Mouse (Mus musculus) CH12.LX (cell line): ENCODE measurements around the gene Polk. TPM values are rescaled to one million over a fixed set of nuclear protein-coding genes. Genes with fewer than 3 reads are reported as not detected.

Experiments
- DNase-seq: peaks from one replicate; pipeline ENCODE4 v3.0.0-alpha.2; 2013; ENCODE audit errors: extremely low read depth
- H3K27ac ChIP-seq: 2 replicates; pipeline ENCODE4 v1.5.1; 2012; ENCODE audit warnings: low read depth, mild to moderate bottlenecking, control low read depth, moderate library complexity; ENCODE audit not compliant: insufficient read depth
- H3K27me3 ChIP-seq: replicated peaks from 2 replicates; pipeline ENCODE3; 2012; ENCODE audit warnings: inconsistent platforms
- H3K36me3 ChIP-seq, 2 experiments: replicated peaks in 1 of 2; 2 replicates each; pipeline versions ENCODE3 to v1.6.1; 2012; ENCODE audit warnings: inconsistent platforms in 1 of 2, low read length in 1 of 2, mild to moderate bottlenecking in 1 of 2, mixed read lengths in 1 of 2, moderate library complexity in 1 of 2; ENCODE audit not compliant: control insufficient read depth in 1 of 2, insufficient read depth in 1 of 2
- H3K4me1 ChIP-seq, 2 experiments: 2 replicates each; pipeline ENCODE4 v1.6.1; 2012; ENCODE audit warnings: inconsistent platforms in 1 of 2, moderate library complexity in 1 of 2; ENCODE audit not compliant: insufficient read depth in 2 of 2, control insufficient read depth in 1 of 2
- H3K4me2 ChIP-seq: 2 replicates; pipeline ENCODE4 v1.6.1; 2012; ENCODE audit warnings: low read depth, mild to moderate bottlenecking, control low read depth; ENCODE audit not compliant: poor library complexity, insufficient read depth, severe bottlenecking
- H3K4me3 ChIP-seq, 3 experiments: fragments of 150-350 bp in 1 of 3; sonication (generic) in 1 of 3; replicated peaks in 1 of 3; 2 replicates each; pipeline versions ENCODE3 to v1.5.1; 2011 to 2012; ENCODE audit warnings: low read depth in 2 of 3, low read length in 2 of 3, mild to moderate bottlenecking in 2 of 3, moderate library complexity in 2 of 3, control low read depth in 1 of 3, improper control_type of control experiment in 1 of 3, inconsistent platforms in 1 of 3, mixed read lengths in 1 of 3; ENCODE audit not compliant: poor library complexity in 1 of 3
- H3K79me2 ChIP-seq: replicated peaks from 2 replicates; pipeline ENCODE4 v1.6.1; 2012; ENCODE audit warnings: mild to moderate bottlenecking, moderate library complexity; ENCODE audit not compliant: control insufficient read depth, poor library complexity, insufficient read depth, severe bottlenecking; ENCODE audit errors: extremely low read depth
- H3K9ac ChIP-seq: 2 replicates; pipeline ENCODE4 v1.6.1; 2012; ENCODE audit warnings: low read depth, mild to moderate bottlenecking, control low read depth, moderate library complexity; ENCODE audit not compliant: insufficient read depth
- H3K9me3 ChIP-seq: replicated peaks from 2 replicates; pipeline ENCODE3; 2012; ENCODE audit warnings: low read length, inconsistent platforms, mixed read lengths
- BHLHE40 ChIP-seq: IDR thresholded peaks from 2 replicates; pipeline ENCODE4 v1.6.1; 2011; ENCODE audit warnings: mild to moderate bottlenecking, low read depth, low read length, improper control_type of control experiment
- CHD2 ChIP-seq: IDR thresholded peaks from 2 replicates; pipeline ENCODE4 v1.6.1; 2011; ENCODE audit warnings: low read length, improper control_type of control experiment
- E2F4 ChIP-seq: IDR thresholded peaks from 2 replicates; pipeline ENCODE4 v1.6.1; 2011; ENCODE audit warnings: low read depth, low read length, improper control_type of control experiment; ENCODE audit not compliant: insufficient replicate concordance
- GABPA ChIP-seq: IDR thresholded peaks from 2 replicates; pipeline ENCODE4 v1.6.1; 2012; ENCODE audit warnings: low read depth, low read length, improper control_type of control experiment, inconsistent platforms; ENCODE audit not compliant: insufficient replicate concordance
- HCFC1 ChIP-seq: IDR thresholded peaks from 2 replicates; pipeline ENCODE4 v1.6.1; 2012; ENCODE audit warnings: low read depth, mild to moderate bottlenecking, inconsistent platforms, low read length, improper control_type of control experiment
- IRF4 ChIP-seq: IDR thresholded peaks from 2 replicates; pipeline ENCODE4 v1.6.1; 2014; ENCODE audit warnings: low read depth, mild to moderate bottlenecking, inconsistent platforms, low read length, improper control_type of control experiment
- JUND ChIP-seq: conservative IDR thresholded peaks from 2 replicates; pipeline ENCODE4 v1.6.1; 2011; ENCODE audit warnings: low read depth, low read length, improper control_type of control experiment
- MAZ ChIP-seq: IDR thresholded peaks from 2 replicates; pipeline ENCODE4 v1.6.1; 2012; ENCODE audit warnings: low read depth, mild to moderate bottlenecking, inconsistent platforms, low read length, improper control_type of control experiment, moderate library complexity
- NELFE ChIP-seq: IDR thresholded peaks from 2 replicates; pipeline ENCODE4 v1.6.1; 2011; ENCODE audit warnings: low read depth, low read length, improper control_type of control experiment
- NRF1 ChIP-seq: IDR thresholded peaks from 2 replicates; pipeline ENCODE4 v1.6.1; 2014; ENCODE audit warnings: low read depth, mild to moderate bottlenecking, inconsistent platforms, low read length, improper control_type of control experiment, moderate library complexity
- POLR2AphosphoS2 ChIP-seq: IDR thresholded peaks from 2 replicates; pipeline ENCODE4 v1.6.1; 2011; ENCODE audit warnings: low read depth, low read length, improper control_type of control experiment
- RAD21 ChIP-seq: IDR thresholded peaks from 2 replicates; pipeline ENCODE4 v1.6.1; 2011; ENCODE audit warnings: low read depth, mild to moderate bottlenecking, low read length, improper control_type of control experiment, moderate library complexity
- RCOR1 ChIP-seq: conservative IDR thresholded peaks from 2 replicates; pipeline ENCODE4 v1.6.1; 2012; ENCODE audit warnings: low read depth, mild to moderate bottlenecking, inconsistent platforms, low read length, improper control_type of control experiment
- SMC3 ChIP-seq: IDR thresholded peaks from 2 replicates; pipeline ENCODE4 v1.6.1; 2011; ENCODE audit warnings: low read depth, low read length, improper control_type of control experiment
- TBP ChIP-seq: conservative IDR thresholded peaks from 2 replicates; pipeline ENCODE4 v1.6.1; 2011; ENCODE audit warnings: low read depth, low read length, improper control_type of control experiment
- TCF12 ChIP-seq: IDR thresholded peaks from 2 replicates; pipeline ENCODE4 v1.6.1; 2014; ENCODE audit warnings: low read depth, mild to moderate bottlenecking, inconsistent platforms, low read length, improper control_type of control experiment
- UBTF ChIP-seq: IDR thresholded peaks from 2 replicates; pipeline ENCODE4 v1.6.1; 2012; ENCODE audit warnings: low read depth, mild to moderate bottlenecking, inconsistent platforms, low read length, improper control_type of control experiment, moderate library complexity
- ZC3H11A ChIP-seq: IDR thresholded peaks from 2 replicates; pipeline ENCODE4 v1.6.1; 2012; ENCODE audit warnings: low read depth, mild to moderate bottlenecking, inconsistent platforms, low read length, improper control_type of control experiment
- ZKSCAN1 ChIP-seq: IDR thresholded peaks from 2 replicates; pipeline ENCODE4 v1.6.1; 2012; ENCODE audit warnings: low read depth, inconsistent platforms, low read length, improper control_type of control experiment, borderline replicate concordance
- ZMIZ1 ChIP-seq: IDR thresholded peaks from 2 replicates; pipeline ENCODE4 v1.6.1; 2012; ENCODE audit warnings: low read depth, mild to moderate bottlenecking, inconsistent platforms, low read length, improper control_type of control experiment
- dilution Hi-C: fragments of 300-500 bp; cut with MboI; formaldehyde crosslinking; loops from 2 replicates; pipeline ENCODE4 v1.14.3; 2020; ENCODE audit warnings: low sequenced_read_pairs; ENCODE audit not compliant: extremely low pct_unique_long_range_greater_than_20kb, extremely low pct_ligation_motif_present
- in situ Hi-C: fragments of 300-500 bp; cut with MboI; formaldehyde crosslinking; loops from 3 replicates; pipeline ENCODE4 v1.14.3; 2019; ENCODE audit warnings: low sequenced_read_pairs, low pct_ligation_motif_present, low pct_unique_long_range_greater_than_20kb, mixed read lengths
- polyA plus RNA-seq: library from polyadenylated mRNA; unstranded; fragments of >175 nt; gene quantifications from 2 replicates; pipeline ENCODE4 v1.2.1, GENCODE M21; 2012; ENCODE audit warnings: low read depth; ENCODE audit not compliant: insufficient read length
- total RNA-seq, 2 experiments: library from RNA; depleted of rRNA; stranded (reverse); fragments of 300-350 nt in 1 of 2; fragments of >200 nt in 1 of 2; gene quantifications; 2 replicates each; pipeline ENCODE4 v1.2.3; 2012 to 2014

The Polk gene
- total and polyA plus RNA-seq, 3 experiments, result 10.4 to 12.9 (median 10.5) TPM

GRCm38 (mm10) chr13:96584201-96584600 lies 41.8 kb upstream of the Polk start:
- in situ Hi-C loops, result no loop called here
- TF ChIP-seq ZKSCAN1 (no peak), MAZ (no peak), UBTF (no peak), TCF12 (no peak), IRF4 (no peak)
- TF ChIP-seq, all 38 proteins: peak for 0
- no peaks in the 10 kb centered on the region for H3K79me2 ChIP-seq
- no peak for DNase-seq
- H3K27me3 ChIP-seq, result no peaks in the 10 kb centered on the region
- H3K27ac ChIP-seq, result no peak overlapping the region
- H3K9ac ChIP-seq, result no peak overlapping the region
- dilution Hi-C loops, result no loop called here
- H3K4me2 ChIP-seq, result no peak overlapping the region
- H3K36me3 ChIP-seq, result peaks cover 2 to 9% of the 10 kb centered on the region in 2 experiments
- H3K4me3 ChIP-seq, result no peak overlapping the region
- H3K9me3 ChIP-seq, result no peaks in the 10 kb centered on the region
- H3K4me1 ChIP-seq, result peaks cover 0 to 15% of the 10 kb centered on the region in 2 experiments; a peak in 2 of 4 replicates

DNA sequence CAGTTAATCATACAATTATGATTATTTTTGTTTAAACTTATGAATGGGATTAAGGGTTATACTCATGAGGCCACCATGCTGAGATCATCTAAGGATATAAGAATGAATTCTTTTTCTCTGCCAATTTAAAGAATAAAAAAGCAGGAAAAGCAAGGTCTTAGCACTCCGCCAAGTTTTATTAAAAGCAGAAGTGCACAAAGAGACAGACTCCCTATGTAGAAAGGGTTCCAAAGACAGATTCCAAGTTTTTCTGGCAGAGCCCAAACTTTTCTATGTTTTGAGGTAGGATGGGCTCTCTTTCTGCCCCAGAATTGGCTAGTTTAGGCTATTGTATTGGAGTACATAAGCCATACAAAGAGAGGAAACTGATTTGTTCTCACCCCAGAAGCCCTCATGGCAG lies 37.6 kb upstream of the Polk start:
- in situ Hi-C loops, result no loop called here
- no peak overlapping the region for H3K4me3 ChIP-seq
- H3K4me1 ChIP-seq, result peaks cover 0 to 6% of the 10 kb centered on the region in 2 experiments; a peak in 1 of 4 replicates
- DNase-seq, result no peak
- H3K79me2 ChIP-seq, result no peaks in the 10 kb centered on the region
- peaks cover 2 to 5% of the 10 kb centered on the region in 2 experiments for H3K36me3 ChIP-seq
- no peak overlapping the region for H3K9ac ChIP-seq
- TF ChIP-seq ZMIZ1, result no peak
- TF ChIP-seq RAD21, result no peak
- no peak for TF ChIP-seq JUND
- no peak for TF ChIP-seq POLR2AphosphoS2
- no peak for TF ChIP-seq RCOR1
- no peak for TF ChIP-seq ZC3H11A
- TF ChIP-seq BHLHE40, result no peak
- no peak for TF ChIP-seq E2F4
- TF ChIP-seq HCFC1, result no peak
- TF ChIP-seq SMC3, result no peak
- TF ChIP-seq UBTF, result no peak
- no peak for TF ChIP-seq CHD2
- no peak for TF ChIP-seq NRF1
- no peak for TF ChIP-seq TBP
- no peak for TF ChIP-seq ZKSCAN1
- no peak for TF ChIP-seq NELFE
- no peak for TF ChIP-seq GABPA
- no peaks in the 10 kb centered on the region for H3K27me3 ChIP-seq
- dilution Hi-C loops, result no loop called here
- no peaks in the 10 kb centered on the region for H3K9me3 ChIP-seq
- no peak overlapping the region for H3K27ac ChIP-seq
- no peak overlapping the region for H3K4me2 ChIP-seq
